Mouse (Mus musculus): ENCODE measurements at regions not wholly inside any gene's neighbourhood (a gene's known extent, or its start where the extent isn't known, plus 50 kb on each side); places are given as distances from the start of the nearest gene placed in this dataset.

GRCm38 (mm10) chr3:38234006-38234405, 250.6 kb downstream of the Ankrd50 start:
- TF ChIP-seq USF1 (IDR thresholded peaks at IDR 0.05; ENCODE audit: low read depth, low read length) (no peak), EP300 (IDR thresholded peaks at IDR 0.05; ENCODE audit: low read depth in 1 of 2, low read length in 2 of 2) (no peak), ZNF384 (IDR thresholded peaks at IDR 0.05; ENCODE audit: low read depth, low read length) (no peak), TBP (IDR thresholded peaks at IDR 0.05; ENCODE audit: low read depth, low read length) (no peak), ZC3H11A (IDR thresholded peaks at IDR 0.05; ENCODE audit: low read depth, low read length) (no peak), CTCF (IDR thresholded peaks at IDR 0.05 in 2 of 3, conservative IDR thresholded peaks at IDR 0.05 in 1 of 3; ENCODE audit: control insufficient read depth in 1 of 3, insufficient read depth in 1 of 3, low read depth in 2 of 3, low read length in 3 of 3, poor library complexity in 1 of 3, severe bottlenecking in 1 of 3) (no peak), MYC (IDR thresholded peaks at IDR 0.05; ENCODE audit: low read depth, low read length) (no peak), GATA1 (IDR thresholded peaks at IDR 0.05; ENCODE audit: low read depth, low read length) (no peak)
